Mouse (Mus musculus) erythroblast, embryonic 14.5 days (primary cell): ENCODE results near the gene Pole4. TPM values are rescaled to one million over a fixed set of nuclear protein-coding genes. Genes with fewer than 3 reads are reported as not detected.

Experiments used
- H3K27me3 ChIP-seq: 2 replicates; pipeline ENCODE4 v1.6.1; 2012; ENCODE audit warnings: inconsistent platforms; ENCODE audit not compliant: control insufficient read depth
- H3K36me3 ChIP-seq: 2 replicates; pipeline ENCODE4 v1.6.1; 2012; ENCODE audit warnings: mild to moderate bottlenecking, inconsistent platforms; ENCODE audit not compliant: control insufficient read depth
- H3K4me1 ChIP-seq: 2 replicates; pipeline ENCODE4 v1.6.1; 2012; ENCODE audit warnings: inconsistent platforms; ENCODE audit not compliant: control insufficient read depth
- H3K4me3 ChIP-seq: replicated peaks from 2 replicates; pipeline ENCODE3; 2012; ENCODE audit warnings: moderate library complexity, mild to moderate bottlenecking, inconsistent platforms
- H3K9me3 ChIP-seq: 2 replicates; pipeline ENCODE4 v1.6.1; 2012; ENCODE audit warnings: low read length, inconsistent platforms, mixed read lengths; ENCODE audit not compliant: control insufficient read depth
- GATA1 ChIP-seq: IDR thresholded peaks from 2 replicates; pipeline ENCODE4 v1.6.1; 2012; ENCODE audit warnings: low read length, inconsistent platforms, mixed read lengths
- TAL1 ChIP-seq: IDR thresholded peaks from 3 replicates; pipeline ENCODE4 v1.6.1; 2012; ENCODE audit warnings: low read length, inconsistent platforms, mixed read lengths
- polyA plus RNA-seq: library from polyadenylated mRNA; stranded (reverse); fragments of >175 nt; gene quantifications from 2 replicates; pipeline ENCODE4 v1.2.3, GENCODE M21; 2012

The Pole4 gene
- polyA plus RNA-seq, 1 experiment: 17.6 TPM

DNA sequence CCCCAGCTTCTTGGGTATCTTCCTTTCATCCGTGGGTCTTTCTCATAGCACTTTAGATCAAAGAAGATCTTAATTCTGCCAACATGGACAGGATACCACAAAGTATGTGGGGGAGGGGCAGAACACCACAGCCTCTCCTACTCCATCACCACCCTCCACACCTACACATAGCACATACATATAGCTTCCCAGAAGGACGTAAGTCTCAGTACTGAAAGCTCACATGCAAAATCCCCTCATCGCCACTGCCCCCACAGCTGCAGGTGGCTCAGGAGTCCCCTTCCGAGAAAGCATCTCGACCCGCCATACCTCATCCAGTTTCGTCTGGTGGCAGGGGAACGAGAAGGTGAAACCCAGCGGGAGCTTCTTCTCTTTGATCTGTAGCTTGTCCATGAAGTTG lies 39.4 kb upstream of the Pole4 start:
- peaks cover 3% of the 10 kb centered on the region; the same call in 1 of the 2 replicates for H3K4me1 ChIP-seq
- no peak overlapping the region for H3K4me3 ChIP-seq
- TF ChIP-seq GATA1: no peak
- no peak for TF ChIP-seq TAL1
- H3K36me3 ChIP-seq: peaks cover 2% of the 10 kb centered on the region; the same call in 1 of the 2 replicates
- H3K9me3 ChIP-seq: no peaks in the 10 kb centered on the region
- no peaks in the 10 kb centered on the region for H3K27me3 ChIP-seq

GRCm38 (mm10) chr6:82741518-82741880 lies 36.3 kb upstream of the Pole4 start:
- H3K4me3 ChIP-seq: no peak overlapping the region
- H3K4me1 ChIP-seq: peaks cover 3% of the 10 kb centered on the region; the same call in 1 of the 2 replicates
- no peaks in the 10 kb centered on the region for H3K9me3 ChIP-seq
- H3K36me3 ChIP-seq: peaks cover 4% of the 10 kb centered on the region
- H3K27me3 ChIP-seq: no peaks in the 10 kb centered on the region
- no peak for TF ChIP-seq GATA1
- no peak for TF ChIP-seq TAL1

- Histone ChIP-seq H3K4me1 (peaks cover 3% of the 10 kb centered on the region; the same call in 1 of the 2 replicates), H3K27me3 (no peaks in the 10 kb centered on the region), H3K9me3 (no peaks in the 10 kb centered on the region), H3K36me3 (peaks cover 4% of the 10 kb centered on the region), H3K4me3 (no peak overlapping the region)
- TF ChIP-seq GATA1: no peak
These were observed 35.8 kb upstream of the Pole4 start for GRCm38 (mm10) chr6:82740868-82741517.

- Histone ChIP-seq H3K9me3 (no peaks in the 10 kb centered on the region), H3K4me1 (peaks cover 3% of the 10 kb centered on the region; the same call in 1 of the 2 replicates), H3K36me3 (peaks cover 4% of the 10 kb centered on the region), H3K27me3 (no peaks in the 10 kb centered on the region), H3K4me3 (no peak overlapping the region)
- no peak for TF ChIP-seq TAL1
- no peak for TF ChIP-seq GATA1
These were observed 35.1 kb upstream of the Pole4 start for GRCm38 (mm10) chr6:82740269-82740668.

DNA sequence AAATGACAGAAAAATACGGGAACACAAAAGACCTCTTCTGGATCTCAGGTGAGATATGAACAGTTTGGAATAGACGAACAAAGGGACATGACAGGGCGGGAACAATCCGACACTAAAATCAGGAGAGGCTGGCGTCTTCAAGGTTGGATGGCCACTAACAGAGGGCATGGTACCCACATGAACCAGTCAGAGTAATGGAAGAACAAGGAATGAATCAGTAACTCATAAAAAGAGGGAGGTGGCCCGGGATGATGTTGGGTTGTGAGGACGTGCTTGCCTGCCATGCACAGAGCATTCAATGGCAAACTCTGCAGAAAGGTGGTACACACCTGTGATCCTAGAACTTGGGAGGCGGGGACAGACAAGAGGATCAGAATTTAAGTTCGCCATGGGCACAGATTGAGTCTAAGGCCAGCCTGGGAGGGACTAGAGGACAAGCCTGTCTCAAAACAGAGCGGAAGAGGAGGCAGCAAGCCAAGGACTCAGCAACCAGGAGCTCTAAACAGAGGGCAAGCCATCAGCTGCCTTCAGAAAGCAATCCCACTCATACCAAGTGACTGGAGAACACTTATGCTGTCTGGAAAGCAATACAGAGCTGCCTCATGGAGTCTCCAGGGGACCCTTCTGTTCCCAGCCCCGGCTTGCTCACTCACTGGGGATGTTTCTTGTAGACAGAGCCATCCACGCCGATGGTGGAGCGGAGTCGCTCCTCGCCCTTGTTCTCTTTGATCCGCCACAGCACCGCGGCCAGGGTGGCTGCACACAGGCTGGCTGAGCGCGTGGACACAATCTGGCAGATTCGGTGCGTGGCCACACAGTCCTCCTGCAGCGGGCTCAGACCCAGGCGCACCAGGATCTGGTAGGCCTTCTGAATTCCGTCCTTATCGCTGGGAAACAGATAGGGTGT lies 32.7 kb upstream of the Pole4 start:
- Histone ChIP-seq H3K36me3 (peaks cover 2% of the 10 kb centered on the region), H3K4me1 (peaks cover 3% of the 10 kb centered on the region; the same call in 1 of the 2 replicates), H3K4me3 (no peak overlapping the region), H3K9me3 (no peaks in the 10 kb centered on the region), H3K27me3 (no peaks in the 10 kb centered on the region)
- no peak for TF ChIP-seq GATA1
- TF ChIP-seq TAL1: no peak

GRCm38 (mm10) chr6:82736626-82737600 lies 31.7 kb upstream of the Pole4 start:
- Histone ChIP-seq H3K4me1 (peaks cover 3% of the 10 kb centered on the region; the same call in 1 of the 2 replicates), H3K4me3 (no peak overlapping the region), H3K9me3 (no peaks in the 10 kb centered on the region), H3K36me3 (peaks cover 2% of the 10 kb centered on the region), H3K27me3 (no peaks in the 10 kb centered on the region)
- TF ChIP-seq GATA1: no peak
- no peak for TF ChIP-seq TAL1

DNA sequence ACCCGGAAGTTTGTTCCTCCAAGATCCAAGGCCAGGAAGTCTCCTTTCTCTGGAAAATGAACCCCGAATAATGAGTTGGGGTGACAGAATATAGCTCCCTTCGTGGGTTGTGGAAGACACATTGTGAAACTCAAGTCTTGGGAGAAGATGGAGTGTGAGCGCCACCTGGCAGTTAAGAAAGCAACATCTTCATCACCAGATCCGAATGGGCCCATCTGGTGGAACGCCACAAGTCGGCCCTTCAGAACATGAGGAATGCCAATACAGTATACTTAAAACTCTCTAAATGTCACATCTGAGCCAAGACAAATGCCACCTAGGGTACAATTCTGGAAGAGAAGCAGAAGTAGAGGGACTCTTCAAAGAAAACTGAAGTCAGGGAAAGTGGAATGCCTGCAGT lies 30.2 kb upstream of the Pole4 start:
- Histone ChIP-seq H3K4me3 (no peak overlapping the region), H3K4me1 (peaks cover under 1% of the 10 kb centered on the region; the same call in 1 of the 2 replicates), H3K9me3 (no peaks in the 10 kb centered on the region), H3K27me3 (no peaks in the 10 kb centered on the region), H3K36me3 (peaks cover 12% of the 10 kb centered on the region)
- no peak for TF ChIP-seq TAL1
- TF ChIP-seq GATA1: no peak

GRCm38 (mm10) chr6:82728635-82729034 lies 23.5 kb upstream of the Pole4 start:
- peaks cover 17% of the 10 kb centered on the region for H3K36me3 ChIP-seq
- TF ChIP-seq TAL1 (no peak), GATA1 (no peak)
- no peaks in the 10 kb centered on the region for H3K9me3 ChIP-seq
- H3K4me3 ChIP-seq: no peak overlapping the region
- no peaks in the 10 kb centered on the region for H3K27me3 ChIP-seq
- no peaks in the 10 kb centered on the region for H3K4me1 ChIP-seq
